Mouse (Mus musculus) cerebellum, adult 2 months (tissue): ENCODE data around the gene Lrfn4. TPM values are rescaled to one million over a fixed set of nuclear protein-coding genes. Genes with fewer than 3 reads are reported as not detected.
A peak's percentile ranks its signal among the peaks of the same experiment; 100 is the strongest.

Experiments used
- DNase-seq, 2 experiments: peaks; one replicate each; pipeline ENCODE4 v3.0.0; 2021
- H3K27ac ChIP-seq: fragments of 200-500 bp; 2 replicates; pipeline ENCODE4 v1.5.1; 2012; ENCODE audit warnings: low read length, control low read depth, inconsistent platforms; ENCODE audit not compliant: insufficient read depth
- H3K27me3 ChIP-seq: fragments of 200-500 bp; 2 replicates; pipeline ENCODE4 v1.6.1; 2012; ENCODE audit warnings: inconsistent platforms, mild to moderate bottlenecking, low read length, moderate library complexity; ENCODE audit not compliant: control insufficient read depth, insufficient read depth
- H3K4me1 ChIP-seq: fragments of 200-500 bp; 2 replicates; pipeline ENCODE4 v1.6.1; 2011; ENCODE audit warnings: low read length; ENCODE audit not compliant: control insufficient read depth, insufficient read depth
- H3K4me3 ChIP-seq: fragments of 200-500 bp; replicated peaks from 2 replicates; pipeline ENCODE3; 2011; ENCODE audit warnings: mild to moderate bottlenecking, low read depth, low read length, control low read depth; ENCODE audit not compliant: insufficient read depth
- CTCF ChIP-seq: fragments of 200-500 bp; IDR thresholded peaks from 2 replicates; pipeline ENCODE4 v1.5.1; 2011; ENCODE audit warnings: low read depth, mild to moderate bottlenecking, control low read depth, low read length, moderate library complexity, borderline replicate concordance; ENCODE audit not compliant: insufficient read depth
- POLR2A ChIP-seq: fragments of 200-500 bp; IDR thresholded peaks from 2 replicates; pipeline ENCODE4 v1.6.1; 2011; ENCODE audit warnings: low read length, control low read depth, borderline replicate concordance; ENCODE audit not compliant: insufficient read depth
- WGBS: fragments of 180-500 bp; shearing (Covaris S2); methylation state at CpG from one replicate; pipeline ENCODE4 v1.1.7; 2018; 5-methylcytosine and 5-hydroxymethylcytosine counted together
- polyA plus RNA-seq: library from polyadenylated mRNA; depleted of rRNA; stranded (reverse); fragments of >200 nt; gene quantifications from 2 replicates; pipeline ENCODE4 v1.2.3, GENCODE M21; 2012

Gene Lrfn4
- polyA plus RNA-seq, 1 experiment, result 25.7 TPM

DNA sequence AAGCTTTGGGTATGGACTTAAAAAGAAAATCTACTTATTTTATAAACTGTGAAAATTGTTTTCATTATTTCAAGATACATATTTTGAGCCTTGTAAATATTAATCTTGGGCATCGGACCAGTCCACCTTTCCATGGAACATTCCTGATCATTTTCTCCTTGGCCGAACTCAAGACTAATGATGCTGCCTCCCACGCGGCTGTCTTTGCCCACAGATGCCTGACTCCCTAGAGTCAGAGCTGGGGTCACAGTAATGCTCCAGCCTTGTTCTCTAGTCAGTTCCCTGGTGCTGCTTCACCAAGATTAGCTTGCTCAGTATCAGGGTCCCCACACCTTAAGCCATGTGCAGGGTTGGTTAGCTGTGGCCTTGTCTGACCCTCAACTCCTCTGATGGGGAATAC is 9.8 kb downstream of the Lrfn4 start:
- H3K4me3 ChIP-seq, result no peak overlapping the region

DNA sequence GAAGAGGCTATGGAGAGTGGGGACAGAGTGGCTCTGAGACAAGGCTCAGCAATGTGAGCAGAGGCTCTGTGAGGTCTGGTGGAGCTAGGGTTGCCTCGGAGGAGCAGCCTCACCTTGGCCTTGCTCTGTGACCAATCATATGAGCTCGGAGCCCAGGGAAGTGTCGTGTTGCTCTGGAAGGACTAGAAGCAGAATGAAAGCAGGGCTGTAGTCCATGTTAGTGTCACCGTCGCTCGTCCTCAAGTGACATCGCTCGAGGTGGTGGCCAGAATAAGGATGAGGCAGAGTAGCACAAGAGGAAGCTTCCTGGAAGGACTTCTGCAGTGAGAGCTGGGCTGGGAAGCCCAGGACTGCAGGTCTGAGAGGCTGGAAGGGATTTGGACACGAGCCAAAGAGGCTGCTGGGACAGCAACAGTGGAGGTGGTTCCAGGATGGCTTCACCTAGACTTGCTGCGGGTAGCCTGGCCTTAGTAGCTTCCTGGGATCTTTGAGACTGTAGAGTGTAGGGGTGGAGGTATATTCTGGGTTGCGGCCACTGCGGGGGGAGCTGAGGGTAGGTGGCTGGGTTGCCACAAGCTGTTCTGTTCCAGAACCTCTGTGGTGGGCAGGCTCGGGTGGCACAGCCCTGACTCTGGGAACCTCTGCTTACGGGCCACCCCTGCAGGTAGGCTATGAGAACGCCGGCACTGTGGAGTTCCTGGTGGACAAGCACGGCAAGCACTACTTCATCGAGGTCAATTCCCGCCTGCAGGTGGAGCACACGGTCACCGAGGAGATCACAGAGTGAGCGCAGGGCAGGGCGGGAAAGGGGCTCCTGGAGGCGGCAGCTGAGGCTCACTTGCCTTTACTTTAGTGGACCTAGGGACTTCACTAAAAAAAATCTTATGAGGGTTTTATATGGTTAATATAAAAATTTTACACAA is 11.4 kb downstream of the Lrfn4 start:
- H3K27me3 ChIP-seq, result no peaks in the 10 kb centered on the region
- TF ChIP-seq CTCF (peak; percentile 61), POLR2A (no peak)
- whole genome bisulfite sequencing, result 38% methylated on average over 24 of the region's 24 CpGs

More for the DNA sequence above, 9.8 kb downstream of the Lrfn4 start:
- Histone ChIP-seq H3K27me3 (no peaks in the 10 kb centered on the region), H3K4me1 (peaks cover 12% of the 10 kb centered on the region; the same call in 1 of the 2 replicates), H3K27ac (no peak overlapping the region)
- no peak for DNase-seq
- WGBS, result 90% methylated on average over 4 of the region's 4 CpGs
- TF ChIP-seq CTCF, result no peak
- TF ChIP-seq POLR2A, result no peak

DNA sequence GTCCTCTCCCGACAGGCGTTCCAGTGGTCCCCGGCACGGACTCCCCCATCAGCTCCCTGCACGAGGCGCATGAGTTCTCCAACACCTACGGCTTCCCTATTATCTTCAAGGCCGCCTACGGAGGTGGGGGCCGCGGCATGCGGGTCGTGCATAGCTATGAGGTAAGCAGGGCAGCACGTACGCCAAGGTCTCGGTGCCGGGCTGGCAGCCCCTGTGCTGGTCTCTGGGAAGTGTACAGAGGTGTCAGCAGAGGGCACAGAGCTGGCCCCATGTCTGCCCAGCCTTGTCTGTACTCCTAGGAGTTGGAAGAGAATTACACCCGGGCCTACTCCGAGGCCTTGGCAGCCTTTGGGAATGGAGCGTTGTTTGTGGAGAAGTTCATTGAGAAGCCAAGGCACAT is 13.0 kb downstream of the Lrfn4 start:
- no peak overlapping the region for H3K4me3 ChIP-seq
- H3K4me1 ChIP-seq, result 0 out of 2 replicates have a peak, but pooled peaks cover 3% of the 10 kb centered on the region
- DNase-seq, result no peak
- H3K27ac ChIP-seq, result no peak overlapping the region
- no peaks in the 10 kb centered on the region for H3K27me3 ChIP-seq
- WGBS, result 86% methylated on average over 20 of the region's 20 CpGs
- TF ChIP-seq POLR2A, result no peak
- no peak for TF ChIP-seq CTCF

More for the DNA sequence above, 11.4 kb downstream of the Lrfn4 start:
- H3K27ac ChIP-seq, result no peak overlapping the region
- peak; percentile 53 to 62 for DNase-seq
- no peak overlapping the region for H3K4me3 ChIP-seq
- H3K4me1 ChIP-seq, result 0 out of 2 replicates have a peak, but pooled peaks cover 3% of the 10 kb centered on the region

DNA sequence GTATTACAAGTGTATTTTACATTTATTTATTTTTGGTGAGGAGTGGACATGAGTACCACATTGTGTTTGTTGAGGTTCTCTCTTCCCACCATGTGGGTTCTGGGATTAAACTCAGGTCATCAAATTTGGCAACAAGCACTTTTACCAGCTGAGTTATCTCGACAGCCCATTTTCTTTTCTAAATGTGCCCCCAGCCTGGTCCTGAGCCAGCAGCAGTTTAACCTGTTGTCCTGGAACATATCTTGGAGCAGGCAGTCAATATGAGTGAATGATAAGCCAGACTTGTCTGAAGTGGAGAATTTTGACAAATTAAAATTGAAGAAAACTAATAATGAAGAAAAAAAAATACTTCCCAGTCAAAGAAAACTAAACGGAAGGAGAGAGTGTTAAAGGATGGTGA is 19.4 kb downstream of the Lrfn4 start:
- Histone ChIP-seq H3K27me3 (no peaks in the 10 kb centered on the region), H3K4me1 (no peaks in the 10 kb centered on the region), H3K27ac (no peak overlapping the region), H3K4me3 (no peak overlapping the region)
- TF ChIP-seq CTCF (no peak), POLR2A (no peak)
- WGBS, result 58% methylated on average over 2 of the region's 2 CpGs
- DNase-seq, result no peak

DNA sequence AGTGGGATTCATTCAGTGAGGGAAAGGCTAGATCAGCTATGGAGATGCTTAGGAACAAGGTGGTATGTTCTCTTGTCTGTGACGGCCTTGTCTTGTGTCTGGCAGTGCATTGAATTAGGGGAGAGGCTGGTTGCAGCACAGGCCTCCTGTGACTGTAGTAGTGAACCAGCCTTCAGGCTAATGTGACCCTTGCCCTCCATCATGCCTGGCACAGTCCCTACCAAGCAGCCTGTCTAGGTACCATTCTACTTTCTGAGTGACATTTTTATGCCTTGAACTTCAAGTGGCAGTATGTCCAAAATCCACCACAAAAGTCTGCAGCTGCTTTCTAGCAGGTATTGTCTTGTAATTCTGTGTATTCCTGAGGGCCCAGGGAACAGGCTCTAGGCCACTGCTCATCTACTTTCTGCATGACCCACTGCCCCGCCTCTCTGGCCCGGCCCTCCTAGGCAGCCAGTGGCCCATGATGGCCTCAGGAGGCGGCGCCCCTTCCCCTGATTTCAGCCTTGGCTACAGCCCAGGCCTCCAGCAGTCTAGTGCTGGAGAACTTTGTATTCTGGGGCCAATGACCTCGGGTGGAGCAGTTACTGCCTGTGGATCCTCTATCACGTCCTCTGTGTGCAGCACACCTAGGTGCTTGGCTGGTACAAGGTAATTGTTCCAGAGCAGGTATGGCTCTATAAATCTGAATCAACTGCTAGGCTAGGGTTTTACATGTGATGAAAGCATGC is 21.5 kb downstream of the Lrfn4 start:
- no peak for TF ChIP-seq CTCF
- TF ChIP-seq POLR2A, result no peak
- Histone ChIP-seq H3K4me1 (no peaks in the 10 kb centered on the region), H3K4me3 (no peak overlapping the region), H3K27me3 (no peaks in the 10 kb centered on the region), H3K27ac (no peak overlapping the region)
- 55% methylated on average over 7 of the region's 7 CpGs for WGBS
- no peak for DNase-seq

DNA sequence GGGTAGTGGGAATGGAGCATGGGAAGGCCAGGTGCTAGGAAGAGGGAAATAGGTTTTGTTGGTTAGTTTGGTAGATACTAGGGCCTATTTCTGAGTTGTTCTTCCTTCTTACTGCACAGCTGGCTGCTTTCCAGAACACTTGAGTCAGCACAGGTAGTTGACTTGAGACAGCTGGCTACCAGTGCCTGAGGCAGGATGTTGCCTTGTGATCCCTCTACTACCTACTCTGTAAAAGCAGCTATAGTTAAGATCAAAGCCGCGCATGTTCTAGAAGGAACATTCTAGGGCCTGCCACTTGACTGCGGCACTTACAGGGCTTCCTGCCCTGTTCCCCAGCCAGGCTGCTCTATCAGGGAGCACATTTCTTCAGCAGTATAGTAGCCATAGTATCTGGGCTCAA is 25.4 kb downstream of the Lrfn4 start:
- Histone ChIP-seq H3K4me1 (no peaks in the 10 kb centered on the region), H3K4me3 (no peak overlapping the region), H3K27me3 (no peaks in the 10 kb centered on the region), H3K27ac (no peak overlapping the region)
- TF ChIP-seq CTCF, result no peak
- no peak for TF ChIP-seq POLR2A
- 93% methylated on average over 3 of the region's 3 CpGs for WGBS
- DNase-seq, result no peak

DNA sequence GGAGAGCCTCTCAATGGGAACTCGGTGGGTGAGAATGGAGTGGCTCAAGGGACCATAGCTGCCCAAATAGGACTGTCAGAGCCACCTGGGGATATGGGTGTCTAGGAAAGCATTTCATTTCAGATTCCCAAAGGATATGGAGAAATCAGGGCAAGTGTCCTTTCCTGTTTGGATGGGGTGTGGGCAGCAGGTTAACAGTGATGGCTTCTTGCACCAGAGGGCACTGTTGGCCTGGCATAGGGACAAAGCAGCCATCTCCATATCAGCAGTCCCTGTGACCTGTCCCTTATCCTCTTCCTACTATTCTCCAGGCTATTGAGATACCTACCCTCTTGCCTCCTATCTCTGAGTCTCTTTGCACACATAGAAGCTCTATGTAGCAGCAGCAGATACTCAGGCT is 26.4 kb downstream of the Lrfn4 start:
- TF ChIP-seq CTCF (peak; percentile 62), POLR2A (no peak)
- H3K27ac ChIP-seq, result no peak overlapping the region
- 58% methylated on average over 1 of the region's 1 CpGs for WGBS

DNA sequence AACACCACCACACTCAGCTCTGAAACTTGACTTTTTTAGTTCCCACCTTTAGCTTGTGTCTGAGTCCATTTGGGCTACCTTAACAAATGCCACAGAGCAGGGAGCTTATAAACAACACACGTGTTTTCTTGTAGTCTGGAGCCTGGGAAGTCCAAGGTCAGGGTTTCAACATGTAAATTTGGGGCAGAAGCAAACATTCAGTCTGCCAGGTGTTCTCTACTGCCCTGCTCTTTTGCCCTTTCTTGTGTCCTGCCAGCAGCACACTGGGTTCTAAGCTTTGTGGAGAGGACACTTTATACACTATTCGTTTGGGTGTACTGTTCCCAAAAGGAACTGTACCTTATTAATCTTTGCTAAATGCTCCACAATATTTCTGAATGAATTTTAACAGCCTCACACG is 27.0 kb downstream of the Lrfn4 start:
- 78% methylated on average over 3 of the region's 3 CpGs for WGBS
- no peak overlapping the region for H3K4me3 ChIP-seq
- H3K27ac ChIP-seq, result no peak overlapping the region
- DNase-seq, result no peak
- H3K27me3 ChIP-seq, result no peaks in the 10 kb centered on the region
- no peaks in the 10 kb centered on the region for H3K4me1 ChIP-seq
- TF ChIP-seq CTCF (no peak), POLR2A (no peak)

More for the DNA sequence above, 26.4 kb downstream of the Lrfn4 start:
- Histone ChIP-seq H3K4me3 (no peak overlapping the region), H3K4me1 (no peaks in the 10 kb centered on the region), H3K27me3 (no peaks in the 10 kb centered on the region)
- DNase-seq, result peak in 1 of 2 experiments; percentile 29
